Mouse (Mus musculus): ENCODE measurements at regions not wholly inside any gene's neighbourhood (a gene's known extent, or its start where the extent isn't known, plus 50 kb on each side); places are given as distances from the start of the nearest gene placed in this dataset.

DNA sequence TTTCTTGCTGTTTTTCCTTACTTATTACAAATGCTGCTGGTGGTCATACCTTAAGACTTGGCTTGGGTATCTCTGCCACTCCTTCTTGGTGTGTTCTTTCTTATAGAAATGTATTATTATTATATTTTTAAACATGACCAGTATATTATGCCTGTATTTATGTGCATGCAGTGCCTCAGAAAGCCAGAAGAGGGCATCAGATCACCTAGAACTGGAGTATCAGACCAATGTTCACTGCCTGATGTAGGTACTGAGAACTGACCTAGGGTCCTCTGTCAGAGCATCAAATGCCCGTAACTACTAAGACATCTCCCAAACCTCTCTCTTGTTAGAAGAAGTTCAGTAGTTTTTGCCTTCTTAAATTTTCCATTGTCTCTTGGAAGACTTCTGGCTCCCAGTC is 380.7 kb downstream of the Zfp619 start:
- H3K4me1 ChIP-seq = no peaks in the 10 kb centered on the region
- no peak for ATAC-seq (ENCODE audit: insufficient number of reproducible peaks, low FRiP score, low TSS enrichment, low read depth)
- WGBS = 89% methylated on average over 1 of the region's 1 CpGs

DNA sequence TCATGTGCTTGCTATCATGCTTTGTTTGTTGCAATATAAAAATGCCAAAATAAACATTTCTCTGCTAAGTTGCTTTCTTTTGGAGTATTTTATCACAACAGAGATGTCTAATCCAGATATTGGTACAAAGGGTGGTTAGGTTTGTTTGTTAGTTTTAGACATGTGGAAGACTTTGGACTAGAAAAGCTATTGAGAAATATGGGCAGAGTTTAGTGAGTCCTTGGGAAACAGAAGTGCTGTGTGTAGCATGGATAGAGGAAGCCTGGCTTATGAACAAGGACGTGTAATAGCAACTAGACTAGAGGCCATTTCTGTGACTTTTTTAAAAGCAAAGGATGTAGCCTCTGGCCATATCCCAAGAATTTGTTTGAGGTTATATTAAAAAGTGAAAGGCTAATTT is 416.4 kb downstream of the Zfp619 start:
- Histone ChIP-seq H3K27ac (no peak overlapping the region), H3K9me3 (no peaks in the 10 kb centered on the region), H3K36me3 (no peaks in the 10 kb centered on the region), H3K9ac (no peak overlapping the region), H3K4me2 (no peak overlapping the region), H3K4me1 (no peaks in the 10 kb centered on the region), H3K4me3 (no peak overlapping the region), H3K27me3 (no peaks in the 10 kb centered on the region)
- ATAC-seq (ENCODE audit: insufficient number of reproducible peaks, low FRiP score, low TSS enrichment, low read depth) = no peak
- 68% methylated on average over 1 of the region's 1 CpGs for WGBS

More for the DNA sequence above, 380.7 kb downstream of the Zfp619 start:
- no peak overlapping the region for H3K4me3 ChIP-seq
- H3K27me3 ChIP-seq = no peaks in the 10 kb centered on the region
- H3K4me2 ChIP-seq = no peak overlapping the region
- no peaks in the 10 kb centered on the region for H3K36me3 ChIP-seq
- H3K9me3 ChIP-seq = no peaks in the 10 kb centered on the region
- H3K27ac ChIP-seq = no peak overlapping the region
- H3K9ac ChIP-seq = no peak overlapping the region

DNA sequence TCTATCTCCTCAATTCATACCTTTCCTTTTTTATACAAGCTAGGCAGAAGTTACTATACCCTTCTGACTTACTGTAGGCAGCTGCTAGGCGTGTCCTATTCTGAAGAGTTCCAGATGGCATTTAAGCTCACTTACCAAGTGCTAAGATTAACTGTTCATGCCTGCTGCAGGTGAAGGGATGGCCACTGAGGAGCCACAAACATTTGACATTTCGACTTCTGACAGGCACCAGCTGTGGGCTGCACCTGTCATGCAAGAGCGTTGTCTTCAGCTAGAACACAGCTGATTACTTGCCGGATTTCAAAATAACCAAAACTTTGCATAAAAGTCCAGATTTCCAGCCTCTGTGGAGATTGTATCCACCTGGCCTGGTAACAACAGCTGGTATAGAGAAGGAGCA is 419.7 kb downstream of the Zfp619 start:
- H3K27me3 ChIP-seq = no peaks in the 10 kb centered on the region
- no peak overlapping the region for H3K4me2 ChIP-seq
- H3K9me3 ChIP-seq = no peaks in the 10 kb centered on the region
- H3K9ac ChIP-seq = no peak overlapping the region
- ATAC-seq (ENCODE audit: insufficient number of reproducible peaks, low FRiP score, low TSS enrichment, low read depth) = no peak
- H3K27ac ChIP-seq = no peak overlapping the region
- no peak overlapping the region for H3K4me3 ChIP-seq
- H3K36me3 ChIP-seq = no peaks in the 10 kb centered on the region
- H3K4me1 ChIP-seq = no peaks in the 10 kb centered on the region
- 70% methylated on average over 4 of the region's 4 CpGs for WGBS

DNA sequence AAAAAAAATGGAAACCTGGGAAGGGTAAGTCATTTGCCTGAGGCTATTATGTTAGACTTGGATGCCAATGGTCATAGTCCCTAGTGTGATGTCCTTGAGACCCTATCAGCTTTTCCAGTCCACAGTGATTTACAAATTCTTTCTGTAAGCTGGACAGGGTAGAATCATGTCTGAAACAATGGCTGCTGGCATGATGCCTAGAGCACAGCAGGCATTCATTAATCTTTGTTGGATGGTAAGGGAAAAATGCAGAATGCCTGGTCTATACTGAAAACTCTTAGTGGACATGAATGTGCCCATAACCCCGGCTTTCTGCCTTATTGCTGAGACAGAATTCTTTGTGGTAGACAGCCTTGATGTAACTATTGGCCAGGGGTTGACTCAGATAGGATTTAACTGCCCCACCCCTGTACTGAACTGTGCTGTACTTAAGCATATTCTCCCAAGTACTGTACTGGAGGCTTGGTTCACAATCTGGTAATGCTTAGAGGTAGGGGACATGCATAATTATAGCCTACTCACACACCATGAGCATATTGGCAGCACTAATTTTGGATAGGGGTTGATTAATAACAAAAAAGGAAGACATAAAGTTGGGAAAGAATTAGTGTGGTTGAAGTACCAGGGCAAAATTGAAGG is 424.8 kb downstream of the Zfp619 start:
- Histone ChIP-seq H3K36me3 (no peaks in the 10 kb centered on the region), H3K9ac (no peak overlapping the region), H3K27ac (no peak overlapping the region), H3K27me3 (no peaks in the 10 kb centered on the region), H3K4me3 (no peak overlapping the region), H3K4me1 (no peaks in the 10 kb centered on the region), H3K9me3 (no peaks in the 10 kb centered on the region), H3K4me2 (no peak overlapping the region)
- WGBS = 27% methylated on average over 1 of the region's 1 CpGs
- ATAC-seq (ENCODE audit: insufficient number of reproducible peaks, low FRiP score, low TSS enrichment, low read depth) = no peak

DNA sequence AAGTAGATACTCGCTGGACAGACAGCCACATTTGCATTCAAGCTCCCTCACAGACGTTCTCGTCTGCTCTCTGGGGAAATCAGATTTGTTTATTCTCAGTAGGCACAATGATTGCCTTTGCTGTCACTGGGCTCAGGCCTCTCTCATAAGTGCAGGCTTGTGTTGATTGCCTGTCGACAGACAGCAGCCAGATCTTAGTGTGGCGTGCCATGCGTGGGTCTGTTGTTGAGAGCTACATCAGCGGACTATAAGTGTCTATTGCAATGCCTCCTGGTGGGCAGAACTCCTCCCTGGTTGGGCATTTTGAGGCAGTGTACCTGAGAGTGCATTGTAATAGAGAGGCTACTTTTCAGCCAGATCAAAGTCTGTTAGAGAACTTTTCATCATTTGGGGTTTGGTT is 436.5 kb downstream of the Zfp619 start:
- Histone ChIP-seq H3K4me1 (no peaks in the 10 kb centered on the region), H3K36me3 (no peaks in the 10 kb centered on the region), H3K9ac (no peak overlapping the region), H3K4me3 (no peak overlapping the region), H3K27me3 (no peaks in the 10 kb centered on the region), H3K9me3 (no peaks in the 10 kb centered on the region), H3K4me2 (no peak overlapping the region), H3K27ac (no peak overlapping the region)
- WGBS = 35% methylated on average over 7 of the region's 7 CpGs
- ATAC-seq (ENCODE audit: insufficient number of reproducible peaks, low FRiP score, low TSS enrichment, low read depth) = no peak

DNA sequence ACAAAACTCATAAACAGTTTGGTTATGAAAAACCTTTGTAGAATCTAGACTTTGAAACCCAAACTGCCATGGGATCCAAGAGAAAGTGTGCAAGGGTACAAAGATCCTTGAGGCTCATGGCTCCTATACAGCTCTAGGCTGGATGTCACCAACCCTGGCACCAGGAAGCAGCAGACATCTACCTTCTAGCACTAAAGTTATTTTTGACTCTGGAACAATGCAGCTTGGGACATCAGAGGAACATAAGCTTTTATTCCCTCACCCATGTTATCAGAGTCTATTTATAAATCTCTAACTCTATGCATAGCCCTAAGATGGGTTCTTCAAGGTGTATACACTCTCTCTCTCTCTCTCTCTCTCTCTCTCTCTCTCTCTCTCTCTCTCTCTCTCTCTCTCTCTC is 437.4 kb downstream of the Zfp619 start:
- H3K27ac ChIP-seq = no peak overlapping the region
- no peaks in the 10 kb centered on the region for H3K27me3 ChIP-seq
- H3K36me3 ChIP-seq = no peaks in the 10 kb centered on the region
- H3K9ac ChIP-seq = no peak overlapping the region
- no peak overlapping the region for H3K4me3 ChIP-seq
- H3K9me3 ChIP-seq = no peaks in the 10 kb centered on the region
- no peak for ATAC-seq (ENCODE audit: insufficient number of reproducible peaks, low FRiP score, low TSS enrichment, low read depth)
- H3K4me2 ChIP-seq = no peak overlapping the region
- no peaks in the 10 kb centered on the region for H3K4me1 ChIP-seq

DNA sequence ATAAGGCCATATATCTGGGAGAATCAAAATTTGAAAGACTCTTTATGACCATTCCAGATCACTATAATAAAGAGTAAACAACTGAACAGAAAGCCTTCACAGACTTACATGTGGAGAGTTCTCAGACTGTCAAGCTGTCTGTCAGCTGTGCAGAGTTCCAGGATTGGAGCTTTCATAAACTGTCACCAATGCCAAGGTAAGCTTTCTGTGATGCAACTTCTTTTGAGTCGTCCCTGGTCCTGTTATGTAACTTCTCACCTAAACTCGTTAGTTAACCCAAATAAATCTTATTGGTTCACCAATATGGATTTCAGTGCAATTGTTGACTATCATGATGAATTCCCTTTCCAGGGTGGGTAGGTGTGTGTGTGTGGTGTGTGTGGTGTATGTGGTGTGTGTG is 460.6 kb downstream of the Zfp619 start:
- ATAC-seq (ENCODE audit: insufficient number of reproducible peaks, low FRiP score, low TSS enrichment, low read depth) = no peak
- Histone ChIP-seq H3K27me3 (no peaks in the 10 kb centered on the region), H3K4me2 (no peak overlapping the region), H3K9me3 (no peaks in the 10 kb centered on the region), H3K4me3 (no peak overlapping the region), H3K27ac (no peak overlapping the region), H3K9ac (no peak overlapping the region), H3K36me3 (no peaks in the 10 kb centered on the region), H3K4me1 (no peaks in the 10 kb centered on the region)
- WGBS = 68% methylated on average over 2 of the region's 2 CpGs

DNA sequence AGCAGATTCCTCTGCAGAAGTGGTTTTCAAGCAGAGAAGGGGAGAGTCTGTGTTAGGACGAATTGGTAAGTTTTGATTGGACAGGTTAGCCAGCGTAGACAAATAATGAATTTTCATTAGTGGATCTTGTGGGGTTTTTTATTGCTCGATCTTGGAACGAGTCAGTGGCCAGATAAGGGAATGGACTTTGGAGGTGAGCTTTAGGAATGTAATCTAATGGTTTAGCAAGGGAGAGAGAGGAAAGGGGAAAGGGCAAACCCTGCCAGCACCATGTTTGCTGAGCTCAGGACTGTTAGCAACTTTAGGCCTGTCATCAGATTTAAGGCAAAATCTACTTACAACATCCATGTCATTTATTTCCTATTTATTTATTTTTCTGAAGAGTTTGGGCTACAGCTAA is 464.1 kb downstream of the Zfp619 start:
- Histone ChIP-seq H3K27ac (no peak overlapping the region), H3K9me3 (no peaks in the 10 kb centered on the region), H3K4me1 (no peaks in the 10 kb centered on the region), H3K27me3 (no peaks in the 10 kb centered on the region), H3K9ac (no peak overlapping the region), H3K4me3 (no peak overlapping the region), H3K36me3 (no peaks in the 10 kb centered on the region), H3K4me2 (no peak overlapping the region)
- WGBS = 77% methylated on average over 4 of the region's 4 CpGs
- ATAC-seq (ENCODE audit: insufficient number of reproducible peaks, low FRiP score, low TSS enrichment, low read depth) = no peak

All from limb, embryonic 15.5 days (tissue).